Mouse (Mus musculus) liver, embryonic 14.5 days (tissue): ENCODE data around the gene Tmem39b. TPM values are rescaled to one million over a fixed set of nuclear protein-coding genes. Genes with fewer than 3 reads are reported as not detected.

Experiments used
- ATAC-seq: fragments of 200-750 bp; cut with Nextera tagmentation; 2 replicates; pipeline ENCODE4 v1.8.0; 2017; ENCODE audit warnings: moderate number of reproducible peaks, mild to moderate bottlenecking, moderate library complexity; ENCODE audit not compliant: insufficient read depth
- DNase-seq, 3 experiments: peaks; one replicate each; pipeline ENCODE4 v3.0.0-alpha.2; 2012 to 2013; ENCODE audit warnings: low read depth in 3 of 3, low spot score in 3 of 3
- H3K27ac ChIP-seq: fragments of 300-500 bp; sonication (generic); 2 replicates; pipeline ENCODE4 v1.5.1; 2014; ENCODE audit warnings: moderate library complexity, mild to moderate bottlenecking, control low read depth, inconsistent platforms
- H3K27me3 ChIP-seq: fragments of 300-500 bp; sonication (generic); 2 replicates; pipeline ENCODE4 v1.6.1; 2014; ENCODE audit warnings: mild to moderate bottlenecking, low read length, moderate library complexity; ENCODE audit not compliant: control insufficient read depth, insufficient read depth
- H3K36me3 ChIP-seq: fragments of 300-500 bp; sonication (generic); replicated peaks from 2 replicates; pipeline ENCODE4 v1.6.1; 2014; ENCODE audit warnings: low read depth; ENCODE audit not compliant: control insufficient read depth, insufficient read depth
- H3K4me1 ChIP-seq, 2 experiments: fragments of 200-500 bp in 1 of 2; fragments of 300-500 bp in 1 of 2; sonication (generic) in 1 of 2; replicated peaks; 2 replicates each; pipeline ENCODE4 v1.6.1; 2012 to 2014; ENCODE audit warnings: antibody characterized with exemption in 1 of 2, inconsistent platforms in 1 of 2, low read length in 1 of 2; ENCODE audit not compliant: control insufficient read depth in 2 of 2, insufficient read depth in 2 of 2
- H3K4me2 ChIP-seq: fragments of 300-500 bp; sonication (generic); 2 replicates; pipeline ENCODE4 v1.6.1; 2014; ENCODE audit warnings: low read depth, mild to moderate bottlenecking, control low read depth, moderate library complexity
- H3K4me3 ChIP-seq, 2 experiments: fragments of 200-500 bp in 1 of 2; fragments of 300-500 bp in 1 of 2; sonication (generic) in 1 of 2; 2 replicates each; pipeline ENCODE4 v1.5.1; 2012 to 2014; ENCODE audit warnings: low read depth in 2 of 2, low read length in 2 of 2, mild to moderate bottlenecking in 2 of 2, control low read depth in 1 of 2, inconsistent platforms in 1 of 2, moderate library complexity in 1 of 2; ENCODE audit not compliant: insufficient read depth in 1 of 2
- H3K9ac ChIP-seq: fragments of 300-500 bp; sonication (generic); replicated peaks from 2 replicates; pipeline ENCODE4 v1.6.1; 2014; ENCODE audit warnings: mild to moderate bottlenecking, control low read depth, moderate library complexity
- H3K9me3 ChIP-seq: fragments of 300-500 bp; sonication (generic); 2 replicates; pipeline ENCODE4 v1.6.1; 2016; ENCODE audit warnings: low read length, mixed read lengths; ENCODE audit not compliant: control insufficient read depth
- CTCF ChIP-seq: IDR thresholded peaks from 2 replicates; pipeline ENCODE4 v1.5.1; 2016; ENCODE audit warnings: antibody characterized with exemption, low read depth, control low read depth
- EP300 ChIP-seq: IDR thresholded peaks from 2 replicates; pipeline ENCODE4 v1.6.1; 2016; ENCODE audit warnings: antibody characterized with exemption, low read depth
- WGBS: fragments of 180-500 bp; shearing (Covaris S2); extraction: QIAGEN DNeasy Blood & Tissue Kit; methylation state at CpG from one replicate; pipeline ENCODE4 v1.1.7; 2014; ENCODE audit not compliant: insufficient replicate concordance; 5-methylcytosine and 5-hydroxymethylcytosine counted together
- polyA plus RNA-seq, 2 experiments: library from polyadenylated mRNA; depleted of rRNA in 1 of 2; stranded (reverse) in 1 of 2; unstranded in 1 of 2; fragments of >200 nt; fragmentation: Nextera tagmentation in 1 of 2; extraction: Ambion mirVana in 1 of 2; gene quantifications; 2 replicates each; pipeline versions ENCODE4 v1.2.1 to v1.2.3; 2012 to 2014

The Tmem39b gene
- polyA plus RNA-seq, 2 experiments: 5.5 to 9.3 TPM

- no peaks in the 10 kb centered on the region for H3K27me3 ChIP-seq
- no peak overlapping the region for H3K4me2 ChIP-seq
- H3K36me3 ChIP-seq: peaks cover 39% of the 10 kb centered on the region
- no peak overlapping the region for H3K4me3 ChIP-seq
- 66% methylated on average over 1 of the region's 1 CpGs for WGBS
- no peak overlapping the region for H3K27ac ChIP-seq
- no peaks in the 10 kb centered on the region for H3K4me1 ChIP-seq
- DNase-seq (no peak), ATAC-seq (no peak)
- H3K9me3 ChIP-seq: no peaks in the 10 kb centered on the region
- no peak overlapping the region for H3K9ac ChIP-seq
- TF ChIP-seq EP300 (no peak), CTCF (no peak)
Measured at GRCm38 (mm10) chr4:129648656-129649055, 48.0 kb downstream of the Tmem39b start.

DNA sequence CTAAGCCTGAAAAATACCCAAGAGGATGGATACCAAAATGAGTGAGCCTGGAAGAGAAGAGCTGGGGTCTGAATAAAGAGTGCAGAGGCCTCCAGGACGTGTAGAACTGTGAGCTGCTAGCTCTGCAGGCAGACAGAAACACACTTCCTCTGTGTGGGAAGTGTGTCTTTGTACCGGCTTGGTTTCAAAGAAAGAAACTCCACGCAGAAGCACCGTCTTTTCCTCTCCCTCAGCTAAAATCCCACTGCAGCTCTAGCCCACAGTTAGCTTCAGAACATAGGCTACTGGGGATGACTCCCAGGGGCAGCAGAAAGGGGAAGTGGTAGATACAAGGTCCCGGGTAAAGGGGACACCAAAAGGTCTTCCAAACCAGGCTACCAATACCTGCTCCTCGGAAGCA lies 51.4 kb downstream of the Tmem39b start:
- Histone ChIP-seq H3K9ac (no peak overlapping the region), H3K4me2 (no peak overlapping the region), H3K4me1 (peaks cover 4% of the 10 kb centered on the region in 2 experiments), H3K27me3 (no peaks in the 10 kb centered on the region), H3K36me3 (peaks cover 16% of the 10 kb centered on the region), H3K27ac (no peak overlapping the region), H3K9me3 (no peaks in the 10 kb centered on the region), H3K4me3 (no peak overlapping the region)
- ATAC-seq: no peak
- no peak for TF ChIP-seq CTCF
- no peak for TF ChIP-seq EP300
- DNase-seq: no peak
- WGBS: 61% methylated on average over 6 of the region's 6 CpGs

- H3K27me3 ChIP-seq: no peaks in the 10 kb centered on the region
- peak overlapping the region; percentile 16 for H3K27ac ChIP-seq
- ATAC-seq (no peak), DNase-seq (no peak)
- H3K4me3 ChIP-seq: peak overlapping the region in 1 of 2 experiments; percentile 57; a peak in 2 of 4 replicates
- H3K9me3 ChIP-seq: no peaks in the 10 kb centered on the region
- TF ChIP-seq EP300 (no peak), CTCF (no peak)
- peaks cover 10 to 12% of the 10 kb centered on the region in 2 experiments for H3K4me1 ChIP-seq
- WGBS: 61% methylated on average over 5 of the region's 5 CpGs
- H3K36me3 ChIP-seq: peaks cover 22% of the 10 kb centered on the region
- H3K4me2 ChIP-seq: peak overlapping the region; percentile 85
- H3K9ac ChIP-seq: peak overlapping the region; percentile 36
Measured at GRCm38 (mm10) chr4:129641756-129642155, 54.9 kb downstream of the Tmem39b start.

- peaks cover 10 to 12% of the 10 kb centered on the region in 2 experiments for H3K4me1 ChIP-seq
- H3K9me3 ChIP-seq: no peaks in the 10 kb centered on the region
- no peaks in the 10 kb centered on the region for H3K27me3 ChIP-seq
- TF ChIP-seq CTCF (no peak), EP300 (no peak; the same call in 1 of the 2 replicates)
- peak within 1 kb of the TSS; percentile 85 for H3K4me2 ChIP-seq
- peaks cover 31% of the 10 kb centered on the region for H3K36me3 ChIP-seq
- peak within 1 kb of the TSS; percentile 56 for H3K27ac ChIP-seq
- WGBS: under 1% methylated on average over 60 of the region's 60 CpGs
- peak within 1 kb of the TSS; percentile 74 for H3K9ac ChIP-seq
- ATAC-seq: peak; percentile 93
- peak within 1 kb of the TSS; percentile 57 to 93 for H3K4me3 ChIP-seq
- DNase-seq: peak; percentile 95 to 97 (median 95)
Measured at GRCm38 (mm10) chr4:129640638-129641467, 55.8 kb downstream of the Tmem39b start, which contains the start of gene Txlna. Txlna (minus strand) TSS chr4:129641065.

GRCm38 (mm10) chr4:129640101-129640637 lies 56.5 kb downstream of the Tmem39b start:
- no peaks in the 10 kb centered on the region for H3K9me3 ChIP-seq
- peak overlapping the region; percentile 11 for H3K27ac ChIP-seq
- ATAC-seq (no peak), DNase-seq (no peak)
- no peak for TF ChIP-seq EP300
- TF ChIP-seq CTCF: no peak
- WGBS: 2% methylated on average over 17 of the region's 17 CpGs
- peaks cover 33% of the 10 kb centered on the region for H3K36me3 ChIP-seq
- peaks cover 10 to 12% of the 10 kb centered on the region in 2 experiments for H3K4me1 ChIP-seq
- peak overlapping the region; percentile 74 for H3K9ac ChIP-seq
- peak overlapping the region; percentile 85 for H3K4me2 ChIP-seq
- no peaks in the 10 kb centered on the region for H3K27me3 ChIP-seq
- peak overlapping the region; percentile 57 to 93 for H3K4me3 ChIP-seq
